Mouse (Mus musculus) mouse trophoblast stem cell (cell line): ENCODE measurements around the gene Nub1.

Experiments
- in situ Hi-C, 2 experiments: fragments of 300-500 bp; cut with MseI, MboI; formaldehyde crosslinking; loops; 2 replicates in 1 of 2; 3 replicates in 1 of 2; pipeline ENCODE4 v1.15.1; 2025

Nub1 gene

GRCm38 (mm10) chr5:24701271-24701670, 15.9 kb downstream of the Nub1 start:
- in situ Hi-C loops, result no loop called here

- in situ Hi-C loops, result no loop called here
Measured at GRCm38 (mm10) chr5:24704615-24705014, 19.3 kb downstream of the Nub1 start.

GRCm38 (mm10) chr5:24709962-24710361, 24.6 kb downstream of the Nub1 start:
- in situ Hi-C loops, result no loop called here

GRCm38 (mm10) chr5:24711615-24712014, 26.3 kb downstream of the Nub1 start:
- in situ Hi-C loops, result no loop called here

- in situ Hi-C loops, result no loop called here
Measured at GRCm38 (mm10) chr5:24713199-24713598, 27.9 kb downstream of the Nub1 start.

- in situ Hi-C loops, result no loop called here
Measured at GRCm38 (mm10) chr5:24713987-24714386, 28.7 kb downstream of the Nub1 start.

GRCm38 (mm10) chr5:24718076-24718475, 32.7 kb downstream of the Nub1 start:
- in situ Hi-C loops, result no loop called here

- in situ Hi-C loops, result no loop called here
Measured at GRCm38 (mm10) chr5:24719852-24720251, 34.5 kb downstream of the Nub1 start.

GRCm38 (mm10) chr5:24723527-24724269, 38.4 kb downstream of the Nub1 start:
- in situ Hi-C loops, result no loop called here

GRCm38 (mm10) chr5:24724270-24724634, 38.9 kb downstream of the Nub1 start:
- in situ Hi-C loops, result no loop called here

GRCm38 (mm10) chr5:24724805-24725204, 39.5 kb downstream of the Nub1 start:
- in situ Hi-C loops, result no loop called here

- in situ Hi-C loops, result no loop called here
Measured at GRCm38 (mm10) chr5:24725897-24726296, 40.6 kb downstream of the Nub1 start.

GRCm38 (mm10) chr5:24726901-24727836, 41.8 kb downstream of the Nub1 start:
- in situ Hi-C loops, result no loop called here

- in situ Hi-C loops, result no loop called here
Measured at GRCm38 (mm10) chr5:24729797-24730487, 44.6 kb downstream of the Nub1 start.

GRCm38 (mm10) chr5:24730488-24730871, 45.1 kb downstream of the Nub1 start, which contains the start of gene Wdr86:
Wdr86 (minus strand) TSS chr5:24730727.
- in situ Hi-C loops, result no loop called here

- in situ Hi-C loops, result no loop called here
Measured at GRCm38 (mm10) chr5:24730986-24731385, 45.7 kb downstream of the Nub1 start.

GRCm38 (mm10) chr5:24733134-24733533, 47.8 kb downstream of the Nub1 start:
- in situ Hi-C loops, result no loop called here

GRCm38 (mm10) chr5:24733771-24734426, 48.6 kb downstream of the Nub1 start:
- in situ Hi-C loops, result no loop called here

GRCm38 (mm10) chr5:24737595-24737994, 52.3 kb downstream of the Nub1 start:
- in situ Hi-C loops, result no loop called here

GRCm38 (mm10) chr5:24738517-24738916, 53.2 kb downstream of the Nub1 start:
- in situ Hi-C loops, result no loop called here

GRCm38 (mm10) chr5:24739141-24739753, 53.9 kb downstream of the Nub1 start:
- in situ Hi-C loops, result no loop called here
